Mouse (Mus musculus): ENCODE measurements at regions not wholly inside any gene's neighbourhood (a gene's known extent, or its start where the extent isn't known, plus 50 kb on each side); places are given as distances from the start of the nearest gene placed in this dataset.

- ATAC-seq: no peak
- WGBS: 84% methylated on average over 2 of the region's 2 CpGs
- H3K9me3 ChIP-seq: no peaks in the 10 kb centered on the region
- no peak overlapping the region for H3K4me2 ChIP-seq (replicated peaks)
- no peaks in the 10 kb centered on the region for H3K4me1 ChIP-seq (replicated peaks)
- no peaks in the 10 kb centered on the region for H3K27me3 ChIP-seq
- no peak overlapping the region for H3K4me3 ChIP-seq (replicated peaks)
- no peak overlapping the region for H3K27ac ChIP-seq
- no peak overlapping the region for H3K9ac ChIP-seq (replicated peaks)
- H3K36me3 ChIP-seq: no peaks in the 10 kb centered on the region
These were observed 161.6 kb downstream of the Fsip2 start for GRCm38 (mm10) chr2:83105070-83105469.

GRCm38 (mm10) chr2:83126340-83126739, 182.9 kb downstream of the Fsip2 start:
- H3K9ac ChIP-seq (replicated peaks): no peak overlapping the region
- no peak overlapping the region for H3K27ac ChIP-seq
- no peaks in the 10 kb centered on the region for H3K9me3 ChIP-seq
- no peak overlapping the region for H3K4me2 ChIP-seq (replicated peaks)
- no peak overlapping the region for H3K4me3 ChIP-seq (replicated peaks)
- no peaks in the 10 kb centered on the region for H3K27me3 ChIP-seq
- ATAC-seq: no peak
- H3K36me3 ChIP-seq: no peaks in the 10 kb centered on the region
- H3K4me1 ChIP-seq (replicated peaks): peaks cover 7% of the 10 kb centered on the region
- WGBS: 91% methylated on average over 4 of the region's 4 CpGs

GRCm38 (mm10) chr2:83130709-83131108, 187.3 kb downstream of the Fsip2 start:
- H3K4me1 ChIP-seq (replicated peaks): peaks cover 10% of the 10 kb centered on the region
- no peaks in the 10 kb centered on the region for H3K9me3 ChIP-seq
- H3K9ac ChIP-seq (replicated peaks): no peak overlapping the region
- H3K27me3 ChIP-seq: no peaks in the 10 kb centered on the region
- H3K36me3 ChIP-seq: no peaks in the 10 kb centered on the region
- H3K4me3 ChIP-seq (replicated peaks): no peak overlapping the region
- WGBS: 53% methylated on average over 2 of the region's 2 CpGs
- ATAC-seq: peak; percentile 53; the same call in 1 of the 2 replicates
- H3K27ac ChIP-seq: no peak overlapping the region; the same call in 1 of the 2 replicates
- no peak overlapping the region for H3K4me2 ChIP-seq (replicated peaks)

- H3K4me3 ChIP-seq (replicated peaks): no peak overlapping the region
- WGBS: 26% methylated on average over 4 of the region's 4 CpGs
- peak overlapping the region; percentile 68 for H3K27ac ChIP-seq
- ATAC-seq: peak; percentile 76
- H3K36me3 ChIP-seq: no peaks in the 10 kb centered on the region
- H3K4me1 ChIP-seq (replicated peaks): peaks cover 10% of the 10 kb centered on the region
- H3K27me3 ChIP-seq: no peaks in the 10 kb centered on the region
- H3K4me2 ChIP-seq (replicated peaks): no peak overlapping the region
- no peak overlapping the region for H3K9ac ChIP-seq (replicated peaks)
- no peaks in the 10 kb centered on the region for H3K9me3 ChIP-seq
These were observed 187.9 kb downstream of the Fsip2 start for GRCm38 (mm10) chr2:83131285-83131852.

GRCm38 (mm10) chr2:83165853-83166252, 222.4 kb downstream of the Fsip2 start:
- no peaks in the 10 kb centered on the region for H3K27me3 ChIP-seq
- no peak overlapping the region for H3K4me2 ChIP-seq (replicated peaks)
- H3K9me3 ChIP-seq: no peaks in the 10 kb centered on the region
- no peaks in the 10 kb centered on the region for H3K36me3 ChIP-seq
- no peak overlapping the region for H3K4me3 ChIP-seq (replicated peaks)
- H3K27ac ChIP-seq: no peak overlapping the region
- peak; percentile 45 for ATAC-seq
- no peaks in the 10 kb centered on the region for H3K4me1 ChIP-seq (replicated peaks)
- H3K9ac ChIP-seq (replicated peaks): no peak overlapping the region
- 38% methylated on average over 4 of the region's 4 CpGs for WGBS

Data from midbrain, embryonic 13.5 days (tissue).